Mouse (Mus musculus): ENCODE measurements at regions not wholly inside any gene's neighbourhood (a gene's known extent, or its start where the extent isn't known, plus 50 kb on each side); places are given as distances from the start of the nearest gene placed in this dataset.

DNA sequence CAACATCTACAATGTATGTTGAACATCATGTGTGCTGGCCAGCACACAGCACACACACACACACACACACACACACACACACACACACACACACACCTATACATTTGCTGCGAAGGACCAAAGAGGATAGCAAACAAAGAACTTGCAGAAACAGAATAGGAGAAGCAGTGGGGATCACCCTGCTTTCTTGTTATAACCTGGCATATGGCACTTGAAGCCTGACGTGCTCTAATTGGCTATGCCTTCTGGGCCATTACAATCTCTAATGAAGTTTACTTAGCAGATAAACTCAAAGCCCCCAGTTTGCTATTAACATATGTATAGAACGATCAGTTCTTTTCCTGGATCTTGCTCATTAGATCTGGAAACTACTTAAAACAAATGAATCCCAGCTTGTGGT is 407.2 kb downstream of the Ipmk start:
- TF ChIP-seq CTCF (IDR thresholded peaks at IDR 0.05; ENCODE audit: low read depth): no peak
- TF ChIP-seq EP300 (IDR thresholded peaks at IDR 0.05; ENCODE audit: low read depth): no peak
- Histone ChIP-seq H3K9me3 (replicated peaks; ENCODE audit: control insufficient read depth, low read length) (no peaks in the 10 kb centered on the region), H3K4me1 (ENCODE audit: control insufficient read depth, insufficient read depth) (no peaks in the 10 kb centered on the region), H3K27me3 (ENCODE audit: control insufficient read depth, insufficient read depth, low read length) (no peaks in the 10 kb centered on the region), H3K27ac (ENCODE audit: low read depth) (no peak overlapping the region), H3K9ac (replicated peaks; ENCODE audit: low read depth, low read length) (no peak overlapping the region), H3K4me3 (ENCODE audit: low read depth, low read length) (no peak overlapping the region), H3K4me2 (ENCODE audit: low read depth, low read length) (no peak overlapping the region), H3K36me3 (replicated peaks; ENCODE audit: control insufficient read depth, insufficient read depth, low read length) (no peaks in the 10 kb centered on the region)
- DNase-seq (ENCODE audit: low spot score) (no peak), ATAC-seq (ENCODE audit: insufficient read depth, low read depth) (no peak)
- 74% methylated on average over 3 of the region's 3 CpGs for WGBS

DNA sequence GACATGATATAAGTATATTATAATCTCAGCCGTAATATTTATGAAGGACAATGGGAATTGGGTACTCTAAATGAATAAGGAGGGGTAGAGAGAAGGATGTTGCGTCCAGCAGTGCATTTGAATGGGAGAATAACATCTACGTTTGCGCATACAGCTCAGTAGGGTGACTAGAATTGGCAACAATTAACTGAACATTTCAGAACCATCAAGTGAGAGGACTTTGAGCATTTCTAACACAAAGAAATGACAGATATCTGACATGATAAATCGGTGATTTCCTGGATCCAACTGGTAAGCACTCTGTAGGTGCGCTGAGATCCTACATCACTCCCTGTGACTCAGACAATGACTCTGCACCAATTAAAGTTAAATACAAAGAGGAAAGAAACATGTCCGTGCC is 431.3 kb downstream of the Ipmk start:
- no peak for ATAC-seq (ENCODE audit: insufficient read depth, low read depth)
- Histone ChIP-seq H3K4me3 (ENCODE audit: low read depth, low read length) (no peak overlapping the region), H3K9me3 (replicated peaks; ENCODE audit: control insufficient read depth, low read length) (no peaks in the 10 kb centered on the region), H3K27ac (ENCODE audit: low read depth) (no peak overlapping the region), H3K9ac (replicated peaks; ENCODE audit: low read depth, low read length) (no peak overlapping the region), H3K4me1 (ENCODE audit: control insufficient read depth, insufficient read depth) (no peaks in the 10 kb centered on the region), H3K27me3 (ENCODE audit: control insufficient read depth, insufficient read depth, low read length) (no peaks in the 10 kb centered on the region), H3K4me2 (ENCODE audit: low read depth, low read length) (no peak overlapping the region), H3K36me3 (replicated peaks; ENCODE audit: control insufficient read depth, insufficient read depth, low read length) (no peaks in the 10 kb centered on the region)
- WGBS: 84% methylated on average over 7 of the region's 7 CpGs
- TF ChIP-seq CTCF (IDR thresholded peaks at IDR 0.05; ENCODE audit: low read depth) (no peak), EP300 (IDR thresholded peaks at IDR 0.05; ENCODE audit: low read depth) (no peak)
- no peak for DNase-seq (ENCODE audit: low spot score)

DNA sequence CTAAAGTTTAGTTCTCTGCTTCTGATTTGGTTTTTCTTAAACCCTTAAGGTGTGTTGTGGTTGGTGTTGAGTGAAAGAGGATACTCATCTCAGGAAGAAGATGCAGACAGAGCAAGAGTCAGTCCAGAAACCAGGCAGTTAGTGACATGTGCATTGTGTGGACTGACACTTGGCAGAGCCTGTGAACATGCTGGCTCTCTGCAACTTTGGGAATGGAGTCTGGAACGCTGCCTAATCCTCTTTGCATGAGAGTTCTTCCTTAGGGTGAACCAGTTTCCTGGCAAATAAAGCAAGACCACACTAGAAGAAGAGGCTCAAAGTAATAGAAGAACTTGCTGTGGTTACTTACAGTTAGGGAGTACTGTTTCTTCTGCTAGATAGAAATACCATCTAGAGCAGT is 441.7 kb downstream of the Ipmk start:
- Histone ChIP-seq H3K4me2 (ENCODE audit: low read depth, low read length) (no peak overlapping the region), H3K4me1 (ENCODE audit: control insufficient read depth, insufficient read depth) (no peaks in the 10 kb centered on the region), H3K9ac (replicated peaks; ENCODE audit: low read depth, low read length) (no peak overlapping the region), H3K9me3 (replicated peaks; ENCODE audit: control insufficient read depth, low read length) (no peaks in the 10 kb centered on the region), H3K27ac (ENCODE audit: low read depth) (no peak overlapping the region), H3K27me3 (ENCODE audit: control insufficient read depth, insufficient read depth, low read length) (no peaks in the 10 kb centered on the region), H3K4me3 (ENCODE audit: low read depth, low read length) (no peak overlapping the region), H3K36me3 (replicated peaks; ENCODE audit: control insufficient read depth, insufficient read depth, low read length) (no peaks in the 10 kb centered on the region)
- 36% methylated on average over 1 of the region's 1 CpGs for WGBS
- DNase-seq (ENCODE audit: low spot score) (no peak), ATAC-seq (ENCODE audit: insufficient read depth, low read depth) (no peak)
- TF ChIP-seq EP300 (IDR thresholded peaks at IDR 0.05; ENCODE audit: low read depth) (no peak), CTCF (IDR thresholded peaks at IDR 0.05; ENCODE audit: low read depth) (no peak)

DNA sequence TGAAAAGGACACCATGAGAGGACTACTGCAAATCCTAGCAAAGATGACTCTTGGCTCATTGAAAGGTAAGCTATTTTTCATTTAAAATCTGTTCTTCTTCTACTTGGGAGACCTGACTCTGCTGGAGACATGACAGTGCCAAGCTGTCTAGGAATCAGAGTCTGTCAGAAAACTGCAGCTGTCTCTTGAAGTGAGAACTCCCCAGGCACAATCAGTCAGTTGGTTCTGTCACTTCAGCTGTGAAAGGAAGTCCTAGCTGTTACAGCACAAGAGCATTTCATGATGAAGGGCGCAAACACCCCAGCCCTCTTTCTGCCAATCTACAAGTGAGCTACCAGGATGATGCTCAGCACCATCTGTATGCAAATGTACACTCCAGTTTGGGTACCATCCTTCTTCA is 442.4 kb downstream of the Ipmk start:
- H3K4me3 ChIP-seq (ENCODE audit: low read depth, low read length): no peak overlapping the region
- no peak for DNase-seq (ENCODE audit: low spot score)
- TF ChIP-seq CTCF (IDR thresholded peaks at IDR 0.05; ENCODE audit: low read depth) (no peak), EP300 (IDR thresholded peaks at IDR 0.05; ENCODE audit: low read depth) (no peak)
- H3K36me3 ChIP-seq (replicated peaks; ENCODE audit: control insufficient read depth, insufficient read depth, low read length): no peaks in the 10 kb centered on the region
- no peak overlapping the region for H3K4me2 ChIP-seq (ENCODE audit: low read depth, low read length)
- WGBS: 58% methylated on average over 1 of the region's 1 CpGs
- no peaks in the 10 kb centered on the region for H3K4me1 ChIP-seq (ENCODE audit: control insufficient read depth, insufficient read depth)
- no peaks in the 10 kb centered on the region for H3K27me3 ChIP-seq (ENCODE audit: control insufficient read depth, insufficient read depth, low read length)
- no peak overlapping the region for H3K27ac ChIP-seq (ENCODE audit: low read depth)
- no peak for ATAC-seq (ENCODE audit: insufficient read depth, low read depth)
- H3K9me3 ChIP-seq (replicated peaks; ENCODE audit: control insufficient read depth, low read length): no peaks in the 10 kb centered on the region
- no peak overlapping the region for H3K9ac ChIP-seq (replicated peaks; ENCODE audit: low read depth, low read length)

DNA sequence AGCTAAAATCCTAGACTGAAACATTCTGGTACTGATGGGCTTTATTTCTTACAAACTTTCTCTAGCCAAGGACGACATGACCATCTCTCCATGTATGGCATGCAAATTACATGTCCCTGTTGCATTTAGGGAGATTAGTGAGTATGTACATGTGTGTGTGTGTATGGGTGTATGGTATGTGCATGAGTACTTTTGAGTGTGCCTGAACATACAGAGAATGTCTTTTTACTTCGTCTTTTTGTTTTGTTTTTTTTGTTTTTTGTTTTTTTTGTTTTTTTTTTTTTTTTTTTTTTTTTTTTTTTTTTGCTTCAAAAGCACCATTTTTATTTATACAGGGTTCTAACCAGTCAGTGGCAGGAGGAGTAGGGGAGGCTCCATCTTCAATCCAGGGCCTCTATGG is 451.1 kb downstream of the Ipmk start:
- Histone ChIP-seq H3K4me2 (ENCODE audit: low read depth, low read length) (no peak overlapping the region), H3K4me1 (ENCODE audit: control insufficient read depth, insufficient read depth) (no peaks in the 10 kb centered on the region), H3K4me3 (ENCODE audit: low read depth, low read length) (no peak overlapping the region), H3K9ac (replicated peaks; ENCODE audit: low read depth, low read length) (no peak overlapping the region), H3K27me3 (ENCODE audit: control insufficient read depth, insufficient read depth, low read length) (no peaks in the 10 kb centered on the region), H3K9me3 (replicated peaks; ENCODE audit: control insufficient read depth, low read length) (no peaks in the 10 kb centered on the region), H3K36me3 (replicated peaks; ENCODE audit: control insufficient read depth, insufficient read depth, low read length) (no peaks in the 10 kb centered on the region), H3K27ac (ENCODE audit: low read depth) (no peak overlapping the region)
- 53% methylated on average over 2 of the region's 2 CpGs for WGBS
- DNase-seq (ENCODE audit: low spot score): no peak
- no peak for ATAC-seq (ENCODE audit: insufficient read depth, low read depth)
- TF ChIP-seq EP300 (IDR thresholded peaks at IDR 0.05; ENCODE audit: low read depth) (no peak), CTCF (IDR thresholded peaks at IDR 0.05; ENCODE audit: low read depth) (no peak)

DNA sequence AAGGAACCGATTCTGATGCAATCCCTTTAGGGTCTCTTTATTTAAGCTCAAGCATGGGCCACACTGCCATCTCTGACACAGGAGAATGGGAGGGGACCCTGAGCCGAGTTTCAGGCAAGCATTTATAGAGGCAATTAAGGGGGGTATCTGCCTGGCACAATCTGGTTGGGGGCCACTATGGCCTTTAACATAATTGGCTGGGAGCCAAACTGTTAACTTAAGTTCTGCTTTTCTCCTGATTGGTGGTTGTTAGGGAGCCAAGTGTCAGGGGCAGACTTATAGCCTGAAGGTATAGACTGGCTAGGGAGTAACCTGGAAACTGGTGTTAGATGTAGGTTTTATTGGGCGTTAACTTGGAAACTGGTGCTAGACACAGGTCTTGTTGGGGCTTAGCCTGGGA is 454.9 kb downstream of the Ipmk start:
- no peaks in the 10 kb centered on the region for H3K4me1 ChIP-seq (ENCODE audit: control insufficient read depth, insufficient read depth)
- 61% methylated on average over 3 of the region's 3 CpGs for WGBS
- no peaks in the 10 kb centered on the region for H3K9me3 ChIP-seq (replicated peaks; ENCODE audit: control insufficient read depth, low read length)
- no peaks in the 10 kb centered on the region for H3K36me3 ChIP-seq (replicated peaks; ENCODE audit: control insufficient read depth, insufficient read depth, low read length)
- H3K9ac ChIP-seq (replicated peaks; ENCODE audit: low read depth, low read length): no peak overlapping the region
- H3K4me2 ChIP-seq (ENCODE audit: low read depth, low read length): no peak overlapping the region
- no peak overlapping the region for H3K27ac ChIP-seq (ENCODE audit: low read depth)
- no peak overlapping the region for H3K4me3 ChIP-seq (ENCODE audit: low read depth, low read length)
- TF ChIP-seq EP300 (IDR thresholded peaks at IDR 0.05; ENCODE audit: low read depth) (no peak), CTCF (IDR thresholded peaks at IDR 0.05; ENCODE audit: low read depth) (no peak)
- DNase-seq (ENCODE audit: low spot score) (no peak), ATAC-seq (ENCODE audit: insufficient read depth, low read depth) (no peak)
- no peaks in the 10 kb centered on the region for H3K27me3 ChIP-seq (ENCODE audit: control insufficient read depth, insufficient read depth, low read length)

Measured in heart, postnatal 0 days (tissue).